Mouse (Mus musculus) MN1 (cell line): ENCODE data around the gene Prr3.
"Not testable (repeated sequence)": the region's sequence is repeated elsewhere in the genome, so short reads cannot be mapped to it uniquely, and the experiment has no call there.

Source experiments
- DNase-seq: peaks from one replicate; pipeline ENCODE4 v3.0.0-alpha.2; 2016; ENCODE audit warnings: low spot score

Prr3 gene

GRCm38 (mm10) chr17:35937700-35938348, 42.2 kb downstream of the Prr3 start:
- DNase-seq, result peak; percentile 76

- not testable (repeated sequence) for DNase-seq
Measured at GRCm38 (mm10) chr17:35935763-35936162, 44.3 kb downstream of the Prr3 start.

GRCm38 (mm10) chr17:35932608-35933007, 47.4 kb downstream of the Prr3 start:
- DNase-seq, result no peak

GRCm38 (mm10) chr17:35930627-35931026, 49.4 kb downstream of the Prr3 start:
- DNase-seq, result no peak

- DNase-seq, result no peak
Measured at GRCm38 (mm10) chr17:35929534-35929933, 50.5 kb downstream of the Prr3 start.

- no peak for DNase-seq
Measured at GRCm38 (mm10) chr17:35927471-35927870, 52.6 kb downstream of the Prr3 start.

GRCm38 (mm10) chr17:35923281-35923680, 56.8 kb downstream of the Prr3 start:
- DNase-seq, result no peak

GRCm38 (mm10) chr17:35922566-35922965, 57.5 kb downstream of the Prr3 start:
- DNase-seq, result no peak
